Mouse (Mus musculus) brain, embryonic 14.5 days (tissue): ENCODE data around the gene Tbx5.

Experiments used
- CTCF ChIP-seq: fragments of 200-500 bp; IDR thresholded peaks from 2 replicates; pipeline ENCODE4 v1.5.1; 2012; ENCODE audit warnings: inconsistent platforms, mild to moderate bottlenecking, moderate library complexity, borderline replicate concordance; ENCODE audit not compliant: insufficient read depth, insufficient read length; ENCODE audit errors: extremely low read depth
- POLR2A ChIP-seq: fragments of 200-500 bp; IDR thresholded peaks from 2 replicates; pipeline ENCODE4 v1.6.1; 2012; ENCODE audit warnings: mild to moderate bottlenecking, inconsistent platforms, borderline replicate concordance; ENCODE audit not compliant: poor library complexity, insufficient read depth, insufficient read length, severe bottlenecking; ENCODE audit errors: extremely low read depth

DNA sequence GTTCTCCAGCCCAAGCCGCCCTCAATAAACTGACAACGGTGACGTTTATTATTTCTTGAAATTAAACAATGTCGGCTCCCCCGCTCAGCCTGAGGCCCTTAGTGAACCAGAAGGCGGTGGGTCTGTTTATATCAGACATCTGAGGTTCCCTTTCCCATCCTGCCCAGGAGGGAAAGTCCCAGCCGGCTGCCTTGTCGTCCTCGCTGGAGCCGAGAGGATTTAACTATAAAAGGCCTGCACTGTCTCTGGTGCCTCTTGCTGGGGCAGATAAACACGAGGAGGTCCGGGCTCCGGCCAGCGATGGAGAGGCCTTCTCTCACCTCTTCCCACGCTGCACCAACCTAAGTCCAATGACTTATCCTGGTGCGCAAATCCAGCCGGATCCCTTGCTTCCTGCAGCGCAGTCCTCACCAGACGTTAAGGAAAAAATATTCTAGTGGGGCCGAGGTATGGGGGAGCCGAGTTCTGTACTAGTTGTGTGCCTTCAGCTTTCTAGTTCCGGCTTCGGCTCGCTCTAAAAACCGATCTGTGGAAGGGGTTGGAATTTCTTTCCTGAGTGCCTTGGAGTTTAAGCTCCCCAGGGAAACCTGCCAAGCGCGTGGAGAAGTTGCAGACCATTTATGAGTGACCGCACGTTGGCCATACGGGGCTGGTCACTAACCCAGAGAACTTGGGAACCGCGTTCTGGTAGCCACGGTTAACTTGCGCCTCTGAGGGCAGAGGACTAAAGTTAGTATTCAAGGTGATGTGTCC lies 7.3 kb downstream of the Tbx5 start:
- no peak for TF ChIP-seq POLR2A
- no peak for TF ChIP-seq CTCF
